10 mouse cellular contexts compared by ENCODE assay signal in the genomic region with DNA sequence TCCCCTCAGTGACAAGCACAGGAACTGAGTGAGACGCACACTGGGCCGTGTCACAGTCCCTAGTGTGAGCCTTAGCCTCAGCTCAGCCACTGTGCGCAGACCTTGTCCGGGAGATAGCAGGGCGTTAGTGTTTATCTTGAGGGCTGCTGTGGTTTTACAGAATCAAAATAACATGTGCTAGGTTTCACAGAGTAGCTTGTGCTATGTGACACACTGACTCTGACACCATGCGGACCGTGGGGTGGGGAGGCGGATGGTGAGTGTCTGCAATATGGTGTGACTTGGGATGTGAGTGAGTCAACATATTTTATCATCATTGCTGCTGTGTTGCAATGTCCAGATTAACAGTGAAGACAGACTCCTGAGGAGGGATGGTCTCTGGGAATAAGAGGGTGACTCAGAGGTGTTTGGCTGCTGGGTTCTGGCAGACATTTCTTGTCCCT. TPM values are rescaled to one million over a fixed set of nuclear protein-coding genes. Genes with fewer than 3 reads are reported as not detected.
DNase-seq lines count a peak whose midpoint lies in the region; ATAC-seq and TF ChIP-seq lines count a peak whose summit lies in the region.
"Had no signal": no experiment of that assay in that cellular context is flagged by ENCODE, and none has a peak within 500 bp of the region (broad histone marks: within the 10 kb centered on the region; RNA-seq: fewer than 3 reads in every experiment).

No protein-coding gene starts in this region.

- WGBS in liver, embryonic 13.5 days (ENCODE audit: insufficient replicate concordance), result 21% methylated on average over 8 of the region's 8 CpGs

- peaks cover 11 to 16% of the 10 kb centered on the region in 2 experiments; a peak in 3 of 4 replicates for H3K4me1 ChIP-seq in ES-E14 (ENCODE audit: control insufficient read depth in 2 of 2, insufficient read depth in 2 of 2, low read length in 2 of 2, poor library complexity in 1 of 2)
- H3K4me1 ChIP-seq in liver, embryonic 13.5 days (replicated peaks), result peaks cover 28% of the 10 kb centered on the region

- DNase-seq in adrenal gland, adult 2 months, result peak; percentile 36
- DNase-seq in adrenal gland, adult 8-10 months, result no peak
- no peak for DNase-seq in ES-E14 (ENCODE audit: low read depth, low spot score)
- DNase-seq in gastrocnemius, postnatal 25 days, result peak; percentile 43
- peak; percentile 30 for DNase-seq in liver, embryonic 13.5 days
- DNase-seq in right cerebral cortex, postnatal 14 days, result no peak
- no peak for DNase-seq in layer of hippocampus, postnatal 10 days (ENCODE audit: low spot score in 2 of 2)
- no peak for DNase-seq in thymus, postnatal 0 days (ENCODE audit: low spot score)
- DNase-seq: cerebellum, postnatal 14 days had no signal

- H3K9ac ChIP-seq in ES-E14 (ENCODE audit: insufficient read depth, low read depth, low read length, poor library complexity, severe bottlenecking), result peak overlapping the region; percentile 2; the same call in 1 of the 2 replicates
- no peak overlapping the region for H3K9ac ChIP-seq in liver, embryonic 13.5 days

- H3K36me3 ChIP-seq in ES-E14 (ENCODE audit: control insufficient read depth, insufficient read depth, low read length, poor library complexity, severe bottlenecking), result peaks cover 30% of the 10 kb centered on the region
- no peaks in the 10 kb centered on the region for H3K36me3 ChIP-seq in liver, embryonic 13.5 days

- H3K4me3 ChIP-seq in ES-E14 (ENCODE audit: insufficient read depth in 1 of 2, low read depth in 1 of 2, low read length in 2 of 2, poor library complexity in 1 of 2, severe bottlenecking in 1 of 2), result no peak overlapping the region
- H3K4me3 ChIP-seq in liver, embryonic 13.5 days (replicated peaks), result no peak overlapping the region

- in situ Hi-C loops in ES-E14 (cut with MboI; ENCODE audit: low sequenced_read_pairs in 2 of 2, unreplicated experiment in 2 of 2), result no loop called here

- H3K27ac ChIP-seq in ES-E14 (ENCODE audit: insufficient read depth, low read depth, low read length, poor library complexity, severe bottlenecking), result no peak overlapping the region
- peak overlapping the region; percentile 25 for H3K27ac ChIP-seq in liver, embryonic 13.5 days
- H3K27ac ChIP-seq: macrophage had no signal

- no peaks in the 10 kb centered on the region for H3K27me3 ChIP-seq in liver, embryonic 13.5 days

- peak overlapping the region; percentile 23 for H3K4me2 ChIP-seq in liver, embryonic 13.5 days

- H3K9me3 ChIP-seq in ES-E14 (ENCODE audit: control insufficient read depth, insufficient read depth, low read depth, low read length), result no peaks in the 10 kb centered on the region
- no peaks in the 10 kb centered on the region for H3K9me3 ChIP-seq in liver, embryonic 13.5 days (replicated peaks)

- peak; percentile 82 for ATAC-seq in liver, embryonic 13.5 days (ENCODE audit: low read depth)

TF ChIP-seq in ES-E14, 5 proteins besides CTCF, POLR2A, EP300 and RAD21:
- TF ChIP-seq CHD2 (IDR thresholded peaks at IDR 0.05; ENCODE audit: low read depth, low read length) (no peak), ZNF384 (IDR thresholded peaks at IDR 0.05; ENCODE audit: low read depth, low read length) (no peak), HCFC1 (IDR thresholded peaks at IDR 0.05; ENCODE audit: borderline replicate concordance, insufficient read depth, low read length) (no peak), MAFK (IDR thresholded peaks at IDR 0.05; ENCODE audit: insufficient read depth, low read depth, low read length) (no peak), ZC3H11A (IDR thresholded peaks at IDR 0.05; ENCODE audit: borderline replicate concordance, low read depth, low read length) (no peak)

RNA-seq across cellular contexts. Expression of gene Gfpt2, which starts 17.1 kb away (rescaled TPM):
- total RNA-seq in adrenal gland, adult 2 months (2021), result 1 to 10 TPM; 6.4 to 8.0 TPM
- polyA plus RNA-seq in adrenal gland, adult 2 months (2012; rRNA removed), result 2.3 TPM in 2 replicates
- 1 to 10 TPM; 3.5 to 4.9 (median 4.4) TPM for total RNA-seq in adrenal gland, adult 8-10 months (2022)
- 28.0 and 37.1 TPM in 2 replicates for total RNA-seq in ES-E14 (2012; rRNA removed)
- total RNA-seq in gastrocnemius, postnatal 25 days (2021), result 1 to 10 TPM; 5.5 to 6.5 TPM
- polyA plus RNA-seq in liver, embryonic 13.5 days (2015; fragmentation: Nextera tagmentation; extraction: Ambion mirVana), result 1.6 and 1.8 TPM in 2 replicates
- total RNA-seq in layer of hippocampus, postnatal 10 days (2021), result 1 to 10 TPM; 6.1 to 6.7 TPM
- 3.2 and 3.4 TPM in 2 replicates for polyA plus RNA-seq in thymus, postnatal 0 days (2015; fragmentation: Nextera tagmentation; extraction: Ambion mirVana)
- polyA plus RNA-seq: macrophage had no signal

RNA-seq across cellular contexts. Expression of gene Mapk9, which starts 35.4 kb away (rescaled TPM):
- total RNA-seq in adrenal gland, adult 2 months (2021), result 10 to 100 TPM; 69.8 to 79.9 TPM
- 20.2 and 20.5 TPM in 2 replicates for polyA plus RNA-seq in adrenal gland, adult 2 months (2012; rRNA removed)
- total RNA-seq in adrenal gland, adult 8-10 months (2022), result 10 to 100 TPM; 71.4 to 99.2 (median 87.3) TPM
- 27.8 and 28.1 TPM in 2 replicates for total RNA-seq in ES-E14 (2012; rRNA removed)
- total RNA-seq in gastrocnemius, postnatal 25 days (2021), result 10 to 100 TPM; 40.7 to 47.1 TPM
- 21.6 and 28.3 TPM in 2 replicates for polyA plus RNA-seq in liver, embryonic 13.5 days (2015; fragmentation: Nextera tagmentation; extraction: Ambion mirVana)
- 100 to 1,000 TPM; 151 to 152 TPM for total RNA-seq in layer of hippocampus, postnatal 10 days (2021)
- polyA plus RNA-seq in thymus, postnatal 0 days (2015; fragmentation: Nextera tagmentation; extraction: Ambion mirVana), result 42.0 and 44.5 TPM in 2 replicates

Comparison
In these comparisons a context has a peak if more than half of its experiments do, and no peak if none do; other contexts are left out.
1. DNase-seq: peak in adrenal gland, adult 2 months (single experiment), gastrocnemius, postnatal 25 days (single experiment) and liver, embryonic 13.5 days (single experiment); none in adrenal gland, adult 8-10 months (single experiment), ES-E14 (single experiment), right cerebral cortex, postnatal 14 days (single experiment), layer of hippocampus, postnatal 10 days (0 of 2) and thymus, postnatal 0 days (single experiment).